Mouse (Mus musculus): ENCODE measurements around the gene Dtl.
A peak's percentile ranks its signal among the peaks of the same experiment; 100 is the strongest.
"Not testable (repeated sequence)": the region's sequence is repeated elsewhere in the genome, so short reads cannot be mapped to it uniquely, and the experiment has no call there.

The Dtl gene

DNA sequence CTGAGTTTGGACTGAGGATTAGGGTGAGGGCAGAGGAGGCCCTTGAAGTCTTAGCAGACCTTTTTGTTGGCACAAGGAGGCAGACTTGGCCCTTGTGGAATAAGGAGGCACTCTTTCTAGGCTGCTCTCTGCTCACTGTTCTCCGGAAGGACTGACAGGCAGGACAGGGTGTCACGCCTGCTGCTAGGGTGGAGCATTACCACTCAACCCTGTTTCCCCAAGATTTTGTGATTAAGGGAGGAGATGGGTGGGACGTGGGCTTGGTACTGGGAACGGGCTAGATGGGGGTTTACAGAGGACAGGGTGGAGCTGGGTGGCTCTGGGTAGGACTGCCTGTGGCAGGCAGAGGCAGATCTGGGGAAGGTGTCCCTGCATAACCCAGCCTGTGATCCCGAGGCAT lies 57.4 kb downstream of the Dtl start:
- DNase-seq: no peak

DNA sequence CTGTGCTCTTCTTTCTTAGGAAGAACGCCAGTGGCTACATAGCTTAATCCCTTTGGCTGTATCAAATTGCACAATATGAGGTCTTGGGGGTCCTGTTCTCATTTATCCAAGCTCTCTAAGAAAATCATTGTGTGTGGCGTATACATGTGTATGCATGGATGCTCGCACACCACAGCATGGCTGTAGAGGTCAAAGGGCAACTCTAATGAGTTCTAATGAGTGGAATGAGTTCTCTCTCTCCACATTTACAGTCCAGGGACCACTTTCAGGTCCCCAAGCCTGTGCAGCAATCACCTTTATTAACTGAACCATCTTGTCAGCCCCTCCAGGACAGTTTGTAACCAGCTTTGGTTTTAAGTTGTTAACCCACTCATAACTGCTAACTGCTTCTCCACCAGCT lies 58.3 kb downstream of the Dtl start:
- no peak for DNase-seq

DNA sequence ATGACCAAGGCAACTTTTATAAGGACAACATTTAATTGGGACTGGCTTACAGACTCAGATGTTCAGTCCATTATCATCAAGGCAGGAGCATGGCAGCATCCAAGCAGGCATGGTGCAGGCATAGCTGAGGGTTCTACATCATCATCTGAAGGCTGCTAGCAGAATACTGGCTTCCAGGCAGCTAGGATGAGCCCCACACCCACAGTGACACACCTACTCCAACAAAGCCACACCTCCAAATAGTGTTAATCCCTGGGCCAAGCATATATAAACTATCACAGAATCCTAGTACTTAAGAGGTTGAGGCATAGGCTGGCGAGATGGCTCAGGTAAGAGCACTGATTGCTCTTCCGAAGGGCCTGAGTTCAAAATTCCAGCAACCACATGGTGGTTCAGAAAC lies 59.0 kb downstream of the Dtl start:
- DNase-seq: not testable (repeated sequence)

DNA sequence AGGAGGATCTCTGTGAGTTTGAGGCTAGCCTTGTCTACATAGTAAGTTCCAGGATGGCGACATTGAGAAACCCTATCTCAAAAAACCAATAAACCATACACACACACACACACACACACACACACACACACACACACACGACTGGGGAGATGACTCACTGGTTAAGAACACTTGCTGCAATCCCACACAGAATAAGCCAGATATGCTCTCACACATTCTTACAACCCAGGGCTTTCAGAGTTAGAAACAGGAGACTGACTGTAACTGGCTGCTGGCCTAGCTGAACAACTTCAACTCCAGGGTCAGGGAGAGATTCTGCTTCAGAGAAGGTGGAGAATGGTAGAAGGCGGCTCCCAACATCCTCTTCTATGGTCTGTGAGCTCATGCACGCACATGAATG lies 62.1 kb downstream of the Dtl start:
- no peak for DNase-seq

DNA sequence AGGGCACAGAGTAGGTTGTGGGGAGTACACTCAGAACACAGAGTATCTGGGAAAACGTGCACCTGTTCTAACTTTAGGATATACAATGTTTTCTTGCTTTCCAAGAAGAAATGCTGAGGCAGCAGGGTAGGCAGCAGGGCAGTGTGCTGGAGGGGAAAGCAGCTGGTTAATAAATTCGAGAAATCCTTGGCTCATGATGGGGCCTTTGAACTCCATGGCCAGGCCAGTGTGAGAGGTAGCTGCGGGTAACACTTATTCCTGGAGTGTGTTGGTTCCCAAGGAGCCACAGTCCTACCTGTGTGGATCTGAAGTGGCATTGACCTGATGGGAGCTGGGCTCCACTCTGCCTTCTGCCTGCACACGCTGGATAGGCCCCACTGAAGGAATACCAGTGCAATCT lies 63.0 kb downstream of the Dtl start:
- DNase-seq: no peak

DNA sequence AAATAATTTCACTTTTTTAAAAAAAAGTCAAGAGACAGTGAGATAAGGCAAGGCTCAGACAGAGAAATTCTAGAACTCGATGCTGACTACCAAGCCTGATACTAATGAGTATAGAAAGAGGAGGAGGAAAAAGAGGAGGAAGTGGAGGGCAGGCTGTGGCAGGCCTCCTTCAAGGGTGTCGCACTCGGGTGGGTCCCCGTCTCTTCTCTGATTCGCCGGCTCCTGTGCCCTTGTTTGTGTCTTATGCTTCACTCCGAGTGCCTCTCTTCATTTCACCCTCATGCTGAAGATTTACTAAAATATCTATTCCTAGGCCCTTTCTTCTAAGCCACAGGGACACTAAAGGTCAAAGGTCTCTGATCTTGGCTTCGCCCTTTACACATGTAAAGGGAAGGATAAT lies 63.8 kb downstream of the Dtl start:
- no peak for DNase-seq

DNA sequence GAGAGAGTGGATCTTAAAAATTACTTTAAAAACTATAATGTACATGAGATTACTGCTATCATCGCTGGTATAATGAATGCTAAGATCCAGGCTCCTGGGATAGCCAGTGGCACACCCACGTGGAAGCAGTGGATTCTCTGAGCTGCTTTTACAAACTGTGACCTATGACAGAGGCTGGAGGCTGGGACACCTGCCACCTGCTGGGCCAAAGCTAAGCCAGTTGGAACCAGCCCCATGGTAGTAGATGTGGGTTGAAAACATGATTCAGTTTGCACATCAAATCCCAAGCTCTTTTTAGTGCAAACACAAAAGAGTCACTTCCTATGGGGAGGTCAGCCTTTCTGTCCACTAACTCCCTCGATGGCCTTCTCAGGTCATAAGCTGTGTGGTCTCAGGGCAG lies 65.5 kb downstream of the Dtl start:
- no peak for DNase-seq

DNA sequence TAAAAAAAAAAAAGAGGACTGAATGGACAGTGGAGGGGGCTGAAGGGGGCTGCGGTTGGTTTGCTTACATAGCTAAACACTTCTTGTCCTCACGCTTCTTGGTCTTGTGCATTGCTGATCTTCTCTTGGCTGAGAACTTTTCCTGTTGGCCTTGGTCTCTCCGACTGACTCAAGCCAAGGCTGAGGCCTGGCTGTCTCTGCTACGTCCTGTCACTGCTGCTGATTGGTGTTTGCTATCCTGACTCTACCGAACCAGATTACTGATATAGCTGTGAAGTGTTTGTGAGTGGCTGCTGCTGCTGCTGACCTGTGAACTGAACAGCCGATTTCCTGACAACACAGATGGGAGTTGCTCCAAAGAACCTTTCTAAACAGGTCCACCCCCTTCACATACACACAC lies 66.2 kb downstream of the Dtl start:
- DNase-seq: no peak

DNA sequence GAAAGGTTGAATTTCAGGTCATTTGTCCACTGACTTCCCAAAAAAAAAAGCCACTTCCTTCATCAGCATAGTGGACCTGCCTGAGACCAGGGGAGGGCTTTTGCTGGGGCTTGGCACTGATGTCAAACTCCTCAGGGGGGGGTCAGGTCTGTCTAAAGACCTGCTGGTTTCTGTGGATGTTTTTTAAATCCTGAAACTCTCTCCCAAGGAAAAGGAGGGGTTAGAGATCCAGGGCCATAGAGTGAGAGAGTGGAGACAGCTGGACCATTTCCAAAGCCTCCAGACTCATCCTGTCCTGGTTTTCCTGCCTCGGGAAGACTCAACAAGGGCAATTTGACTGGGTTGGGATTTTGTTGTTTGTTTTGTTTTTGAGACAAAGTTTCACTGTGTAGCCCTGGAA lies 68.6 kb downstream of the Dtl start:
- DNase-seq: no peak

DNA sequence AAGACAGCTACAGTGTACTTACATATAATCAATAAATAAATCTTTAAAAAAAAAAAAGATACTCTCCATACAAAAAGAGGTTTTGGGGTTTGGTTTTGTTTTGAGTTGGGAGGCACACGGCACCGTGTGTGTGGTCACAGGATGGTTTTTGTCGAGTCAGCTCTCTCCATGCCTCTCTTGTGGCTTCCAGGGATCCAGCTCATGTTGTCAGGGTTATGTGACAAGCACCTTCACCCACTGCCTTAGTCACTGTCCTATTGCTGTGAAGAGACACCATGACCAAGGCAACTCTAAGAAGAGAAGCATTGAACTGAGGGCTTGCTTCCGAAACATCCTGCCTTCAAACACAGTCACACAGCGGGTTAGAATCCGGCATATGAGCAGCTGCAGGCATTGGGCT lies 75.7 kb downstream of the Dtl start:
- no peak for DNase-seq

DNA sequence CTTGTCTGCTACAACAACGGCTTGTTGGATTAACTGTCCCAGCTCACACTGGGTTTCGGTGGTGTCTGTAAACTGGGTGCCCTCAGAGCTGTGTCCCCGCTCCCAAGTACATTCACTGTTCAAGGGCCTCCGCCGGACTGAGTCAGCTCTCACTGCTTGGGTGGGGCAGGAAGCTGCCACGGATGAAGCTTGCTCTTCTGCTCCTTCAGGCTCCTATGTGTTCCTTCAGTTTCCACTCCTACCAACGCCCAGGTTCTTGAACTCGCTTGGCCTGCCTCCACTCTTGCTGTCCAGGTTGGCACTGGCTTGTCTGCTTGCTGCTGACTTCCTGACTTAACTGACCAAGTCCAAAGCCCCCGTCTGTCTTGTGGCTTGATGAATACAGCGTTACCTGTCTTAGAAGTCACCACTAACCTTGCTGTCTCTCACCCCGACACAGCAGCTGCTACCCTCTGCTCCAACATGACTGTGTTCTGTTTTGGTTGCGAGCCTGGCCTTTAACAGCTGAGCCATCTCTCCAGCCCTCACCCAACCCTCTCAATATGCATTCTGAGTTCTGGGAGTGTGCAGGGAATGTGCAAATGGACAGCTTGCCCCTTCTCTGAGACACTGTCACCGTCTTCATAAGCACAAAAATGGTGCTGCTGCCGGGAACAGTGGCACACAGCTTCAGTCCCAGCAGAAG lies 76.9 kb downstream of the Dtl start:
- DNase-seq: peak; percentile 76

DNA sequence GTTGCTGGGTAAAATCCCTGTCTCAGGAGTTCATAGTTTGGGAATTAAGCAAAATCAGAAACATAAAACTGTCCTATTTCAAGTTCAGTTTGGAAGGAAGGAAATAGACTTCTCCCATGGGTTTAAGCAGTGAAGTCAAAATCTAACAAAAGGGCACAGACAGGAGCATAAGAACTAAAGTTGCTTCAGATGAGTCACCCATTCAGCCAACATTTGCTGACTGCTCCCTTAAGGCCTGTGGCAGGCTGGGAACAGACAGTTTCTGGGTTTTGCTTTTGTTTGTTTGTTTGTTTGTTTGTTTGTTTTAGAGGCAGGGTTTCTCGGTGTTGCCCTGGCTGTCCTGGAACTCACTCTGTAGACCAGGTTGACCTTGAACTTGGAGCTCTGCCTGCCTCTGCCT lies 78.7 kb downstream of the Dtl start:
- DNase-seq: no peak

DNA sequence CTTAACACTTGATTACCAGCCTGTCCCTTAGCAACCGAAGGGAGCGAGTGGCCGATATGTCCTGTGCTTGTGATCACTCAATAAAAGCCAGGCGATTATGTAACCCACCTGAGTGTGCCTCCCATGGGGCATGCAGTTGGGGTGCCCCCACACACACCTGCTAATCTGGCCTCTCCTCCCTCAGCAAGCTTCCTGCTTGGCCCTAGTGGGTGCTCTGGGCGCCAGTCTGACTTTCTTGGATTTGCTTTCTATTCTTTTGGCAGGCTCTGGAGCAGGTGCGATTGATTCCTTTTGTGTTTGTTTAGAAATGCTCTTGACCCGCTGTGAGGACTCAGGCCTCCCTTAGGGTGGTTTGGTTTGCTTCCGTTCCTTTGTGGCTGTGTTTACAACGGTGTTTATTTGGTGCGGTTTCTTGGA lies 80.3 kb downstream of the Dtl start:
- DNase-seq: peak; percentile 80

DNA sequence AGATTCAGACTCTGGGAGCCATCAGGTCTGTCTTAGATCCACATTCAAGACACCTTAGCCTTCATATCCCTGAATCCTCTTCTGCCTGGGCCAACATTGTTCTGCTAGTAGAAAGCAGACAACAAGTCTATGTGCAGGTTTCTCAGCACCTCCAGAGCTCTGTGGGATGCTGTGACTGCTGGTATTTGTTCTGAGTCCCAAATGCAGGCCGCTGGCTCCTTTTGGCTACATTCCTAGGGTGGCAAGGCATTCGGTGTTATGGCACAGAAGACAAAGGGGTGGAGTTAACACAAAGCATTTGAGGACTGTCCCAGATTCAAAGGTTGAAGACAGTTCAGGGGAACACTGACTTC lies 81.1 kb downstream of the Dtl start:
- peak; percentile 20 for DNase-seq

DNA sequence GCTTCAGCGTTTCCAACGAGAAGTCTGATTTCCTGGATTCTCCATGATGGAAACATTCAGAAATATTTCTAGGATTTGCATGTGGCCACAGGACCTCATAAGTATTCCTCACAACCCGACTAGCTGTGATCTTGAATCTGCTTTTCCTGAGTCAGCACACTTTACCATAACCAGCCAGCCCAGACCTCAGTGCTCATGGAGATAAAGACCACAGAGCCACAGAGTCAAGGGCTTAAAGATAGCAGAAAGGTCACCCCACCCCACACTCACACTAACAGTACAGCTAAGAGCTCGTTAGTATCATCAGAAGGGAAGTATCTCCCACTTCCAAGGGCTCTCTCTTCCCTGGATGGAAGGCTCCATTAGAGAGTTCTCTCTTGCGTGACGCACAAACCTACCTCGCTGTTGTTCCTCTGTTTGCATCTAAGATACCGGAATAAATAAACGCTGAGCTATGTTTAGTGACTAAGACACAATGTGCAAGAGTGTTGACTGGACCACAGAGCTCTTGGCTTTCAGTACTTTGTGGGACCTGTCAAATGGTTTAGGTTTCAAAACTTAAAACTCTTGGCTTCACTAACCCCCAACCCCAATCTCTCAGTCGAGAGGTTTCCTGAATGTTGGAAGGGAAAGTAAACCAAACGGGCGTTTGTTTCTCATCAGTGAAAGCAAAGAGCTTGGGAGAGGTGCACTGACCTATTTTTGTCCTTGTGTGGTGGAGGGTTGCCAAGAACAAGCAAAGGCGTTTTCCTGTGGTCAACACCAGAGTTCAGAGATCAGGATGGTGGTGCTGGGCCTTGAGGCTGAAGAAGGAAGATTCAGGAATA lies 81.7 kb downstream of the Dtl start:
- peak; percentile 76 for DNase-seq

DNA sequence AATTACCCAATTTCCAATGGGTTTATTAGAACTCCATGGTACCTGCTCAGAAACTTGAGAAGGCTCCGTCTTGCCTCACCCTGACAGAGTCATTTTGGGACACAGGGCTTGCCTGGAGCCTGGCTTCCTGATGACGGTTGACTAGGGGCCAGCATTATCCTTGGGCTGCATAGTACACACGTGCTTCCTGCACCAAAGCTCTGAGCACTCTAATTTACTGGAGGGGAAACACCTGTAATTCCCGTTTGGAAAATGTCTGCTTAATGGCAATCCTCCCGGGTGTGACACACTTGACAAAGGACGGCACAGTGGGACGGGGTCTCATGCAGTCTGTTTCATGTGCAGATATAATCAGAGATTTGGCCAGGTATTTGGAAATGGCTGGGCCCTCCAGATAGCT lies 84.9 kb downstream of the Dtl start:
- DNase-seq: peak; percentile 67

Measured in lung, postnatal 36 days (tissue).